Mouse (Mus musculus) limb, embryonic 12.5 days (tissue): ENCODE measurements around the gene Pphln1. TPM values are rescaled to one million over a fixed set of nuclear protein-coding genes. Genes with fewer than 3 reads are reported as not detected.

Experiments used
- ATAC-seq: fragments of 200-750 bp; cut with Nextera tagmentation; 2 replicates; pipeline ENCODE4 v1.8.0; 2017; ENCODE audit warnings: low read depth, moderate TSS enrichment; ENCODE audit not compliant: insufficient number of reproducible peaks, insufficient read depth, low FRiP score, low TSS enrichment
- H3K27ac ChIP-seq: fragments of 300-500 bp; sonication (generic); 2 replicates; pipeline ENCODE4 v1.5.1; 2016; ENCODE audit warnings: mild to moderate bottlenecking, moderate library complexity
- H3K27me3 ChIP-seq: fragments of 300-500 bp; sonication (generic); 2 replicates; pipeline ENCODE4 v1.6.1; 2016; ENCODE audit warnings: mild to moderate bottlenecking, moderate library complexity
- H3K36me3 ChIP-seq: fragments of 300-500 bp; sonication (generic); 2 replicates; pipeline ENCODE4 v1.6.1; 2016; ENCODE audit warnings: mild to moderate bottlenecking, moderate library complexity
- H3K4me1 ChIP-seq: fragments of 300-500 bp; sonication (generic); replicated peaks from 2 replicates; pipeline ENCODE4 v1.6.1; 2016
- H3K4me2 ChIP-seq: fragments of 300-500 bp; sonication (generic); 2 replicates; pipeline ENCODE4 v1.6.1; 2016; ENCODE audit warnings: mild to moderate bottlenecking, moderate library complexity
- H3K4me3 ChIP-seq: fragments of 300-500 bp; sonication (generic); replicated peaks from 2 replicates; pipeline ENCODE4 v1.5.1; 2016; ENCODE audit warnings: mild to moderate bottlenecking
- H3K9ac ChIP-seq: fragments of 300-500 bp; sonication (generic); replicated peaks from 2 replicates; pipeline ENCODE4 v1.6.1; 2016; ENCODE audit warnings: mild to moderate bottlenecking, moderate library complexity
- H3K9me3 ChIP-seq: fragments of 300-500 bp; sonication (generic); 2 replicates; pipeline ENCODE4 v1.6.1; 2016; ENCODE audit warnings: mild to moderate bottlenecking, moderate library complexity
- WGBS: fragments of 180-500 bp; shearing (Covaris S2); methylation state at CpG from one replicate; pipeline ENCODE4 v1.1.7; 2016; 5-methylcytosine and 5-hydroxymethylcytosine counted together
- polyA plus RNA-seq: library from polyadenylated mRNA; unstranded; fragments of >200 nt; fragmentation: Nextera tagmentation; extraction: Ambion mirVana; gene quantifications from 2 replicates; pipeline ENCODE4 v1.2.1, GENCODE M21; 2016

The Pphln1 gene
- polyA plus RNA-seq, 1 experiment from 2014 or later: 84.7 TPM

DNA sequence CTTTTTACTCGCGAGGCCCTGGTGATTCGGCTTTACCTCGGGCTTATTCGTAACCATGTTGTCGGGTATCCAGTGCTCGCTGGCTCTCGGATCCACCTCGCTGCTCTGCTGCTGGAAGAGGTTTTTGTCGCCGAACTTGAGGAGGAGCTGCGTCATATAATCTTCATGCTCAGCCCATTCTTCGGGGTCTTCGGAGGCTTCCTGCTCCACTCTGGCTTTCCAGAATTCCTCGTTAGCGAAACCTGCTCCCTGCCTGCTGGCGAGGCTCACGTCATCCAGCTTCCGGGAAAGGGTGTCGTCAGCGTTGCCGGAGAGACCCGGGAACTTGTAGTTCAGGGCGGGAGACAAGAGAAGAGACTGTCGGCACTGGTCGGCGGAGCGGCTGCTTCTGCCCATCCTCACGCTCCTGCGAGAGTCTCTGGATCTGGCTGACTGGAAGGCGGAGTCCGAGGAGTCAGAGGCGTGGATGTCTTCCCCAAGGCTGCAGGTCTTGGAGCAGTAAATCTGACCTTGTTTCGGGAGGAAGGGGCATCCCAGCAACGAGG is 105.1 kb downstream of the Pphln1 start:
- no peak for ATAC-seq
- H3K4me1 ChIP-seq: no peaks in the 10 kb centered on the region
- H3K27ac ChIP-seq: no peak overlapping the region
- no peak overlapping the region for H3K4me2 ChIP-seq
- no peaks in the 10 kb centered on the region for H3K27me3 ChIP-seq
- H3K9ac ChIP-seq: no peak overlapping the region
- no peak overlapping the region for H3K4me3 ChIP-seq
- WGBS: 92% methylated on average over 35 of the region's 35 CpGs
- H3K9me3 ChIP-seq: no peaks in the 10 kb centered on the region
- H3K36me3 ChIP-seq: peaks cover 95% of the 10 kb centered on the region

DNA sequence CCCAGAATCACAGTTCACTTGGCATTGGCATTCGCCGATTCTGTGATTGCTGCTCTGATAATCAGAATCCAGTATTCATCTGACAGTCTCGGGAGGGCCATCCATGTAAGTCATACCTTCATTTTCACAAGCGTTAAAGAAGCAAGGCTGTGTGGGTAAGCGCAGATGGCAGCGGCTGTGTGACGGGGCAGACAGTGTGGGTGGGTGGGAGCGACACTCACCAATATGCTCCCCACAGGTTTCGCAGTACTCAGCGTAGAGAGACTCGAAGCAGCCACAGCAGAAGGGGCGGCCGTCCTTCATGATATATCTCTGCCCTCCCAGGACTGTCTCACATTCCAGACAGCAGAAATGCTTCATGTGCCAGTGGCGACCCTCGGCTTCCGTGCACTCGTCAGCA is 106.7 kb downstream of the Pphln1 start:
- H3K4me3 ChIP-seq: no peak overlapping the region
- no peaks in the 10 kb centered on the region for H3K4me1 ChIP-seq
- H3K9ac ChIP-seq: no peak overlapping the region
- H3K27me3 ChIP-seq: no peaks in the 10 kb centered on the region
- H3K4me2 ChIP-seq: no peak overlapping the region
- ATAC-seq: no peak
- H3K36me3 ChIP-seq: peaks cover 91% of the 10 kb centered on the region
- 95% methylated on average over 17 of the region's 17 CpGs for WGBS
- no peak overlapping the region for H3K27ac ChIP-seq
- H3K9me3 ChIP-seq: no peaks in the 10 kb centered on the region

DNA sequence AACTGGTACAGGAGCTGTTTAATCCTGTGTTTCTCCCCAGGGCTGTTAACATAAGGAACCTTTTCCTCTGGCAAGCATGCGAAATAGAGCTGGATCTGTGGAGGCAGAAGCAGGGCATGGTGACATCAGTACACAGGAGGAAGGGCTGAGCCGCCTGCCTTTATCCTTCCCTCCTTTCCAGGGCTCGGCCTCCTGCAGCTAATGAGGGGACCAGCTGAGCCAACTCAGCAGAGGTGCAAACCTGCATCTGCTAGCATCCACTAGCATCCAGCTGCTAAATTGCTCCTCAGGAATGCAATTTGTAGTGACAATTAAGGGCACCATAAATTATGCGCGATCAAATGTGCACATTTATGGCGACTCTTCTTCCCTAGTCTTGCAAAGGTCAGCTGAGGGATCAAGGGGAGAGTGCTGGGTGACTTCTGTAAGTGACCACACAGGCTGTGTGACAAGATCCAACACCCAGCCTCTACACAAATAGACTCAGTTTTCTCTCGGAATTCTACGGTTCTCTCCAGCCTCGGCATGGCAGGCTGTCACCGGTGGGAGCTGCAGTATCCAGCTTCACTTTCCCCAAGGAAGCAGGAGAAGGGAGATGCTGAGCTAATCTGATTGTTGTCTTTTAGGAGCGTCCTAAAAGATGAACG is 112.7 kb downstream of the Pphln1 start:
- Histone ChIP-seq H3K4me1 (peaks cover 56% of the 10 kb centered on the region), H3K9me3 (no peaks in the 10 kb centered on the region), H3K4me3 (no peak overlapping the region), H3K36me3 (peaks cover 46% of the 10 kb centered on the region), H3K4me2 (no peak overlapping the region), H3K9ac (no peak overlapping the region), H3K27me3 (no peaks in the 10 kb centered on the region; the same call in 1 of the 2 replicates), H3K27ac (peak overlapping the region; percentile 53)
- 9% methylated on average over 12 of the region's 12 CpGs for WGBS
- ATAC-seq: peak; percentile 54; the same call in 1 of the 2 replicates

DNA sequence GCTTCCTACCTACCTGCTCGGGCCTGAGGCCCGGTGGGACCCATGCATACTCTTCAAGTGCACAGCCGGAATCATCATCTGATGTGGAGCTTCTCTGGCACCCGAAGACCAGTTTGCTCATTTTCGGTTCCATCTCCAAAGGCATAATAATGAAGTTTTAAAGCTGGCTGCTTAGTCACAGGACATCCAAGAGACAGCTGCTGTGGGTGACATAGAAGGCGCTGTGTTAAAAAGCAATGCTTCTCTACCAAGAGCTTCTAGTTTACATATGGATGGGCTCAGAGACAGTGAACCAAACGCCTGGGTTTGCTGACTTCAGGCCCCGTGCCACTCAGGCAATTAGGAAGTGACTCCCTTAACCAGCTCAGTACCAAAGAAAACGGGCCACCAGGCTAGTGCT is 114.3 kb downstream of the Pphln1 start:
- ATAC-seq: no peak
- 30% methylated on average over 9 of the region's 9 CpGs for WGBS
- peaks cover 59% of the 10 kb centered on the region for H3K4me1 ChIP-seq

DNA sequence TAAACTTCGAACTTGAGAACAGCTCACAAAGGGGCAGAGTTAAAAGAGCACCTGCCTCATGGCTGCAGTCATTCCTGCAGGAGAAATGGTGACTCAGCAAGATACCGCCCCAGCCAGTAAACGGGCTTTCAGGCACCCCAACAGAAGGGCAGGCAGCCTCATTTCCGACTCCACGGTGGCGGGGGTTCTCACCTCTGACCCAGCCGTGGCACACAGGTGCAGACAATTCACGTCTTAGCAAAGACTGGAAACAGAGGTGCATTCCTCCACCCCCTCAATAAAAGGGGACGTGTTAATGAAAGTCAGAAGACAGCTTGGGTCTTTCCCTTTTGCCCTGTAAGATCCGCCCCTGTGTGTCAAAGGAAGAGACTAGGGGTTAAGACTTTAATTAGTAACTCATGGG is 115.8 kb downstream of the Pphln1 start:
- peak overlapping the region; percentile 42 for H3K4me2 ChIP-seq
- H3K27me3 ChIP-seq: no peaks in the 10 kb centered on the region; the same call in 1 of the 2 replicates
- no peak overlapping the region for H3K9ac ChIP-seq
- peaks cover 74% of the 10 kb centered on the region for H3K4me1 ChIP-seq
- WGBS: under 1% methylated on average over 10 of the region's 10 CpGs
- ATAC-seq: no peak
- no peak overlapping the region for H3K27ac ChIP-seq
- H3K4me3 ChIP-seq: no peak overlapping the region
- H3K9me3 ChIP-seq: no peaks in the 10 kb centered on the region
- peaks cover 19% of the 10 kb centered on the region for H3K36me3 ChIP-seq

More for the DNA sequence above, 114.3 kb downstream of the Pphln1 start:
- Histone ChIP-seq H3K36me3 (peaks cover 34% of the 10 kb centered on the region), H3K27ac (no peak overlapping the region), H3K9me3 (no peaks in the 10 kb centered on the region), H3K27me3 (no peaks in the 10 kb centered on the region; the same call in 1 of the 2 replicates), H3K9ac (no peak overlapping the region), H3K4me3 (no peak overlapping the region), H3K4me2 (no peak overlapping the region)

DNA sequence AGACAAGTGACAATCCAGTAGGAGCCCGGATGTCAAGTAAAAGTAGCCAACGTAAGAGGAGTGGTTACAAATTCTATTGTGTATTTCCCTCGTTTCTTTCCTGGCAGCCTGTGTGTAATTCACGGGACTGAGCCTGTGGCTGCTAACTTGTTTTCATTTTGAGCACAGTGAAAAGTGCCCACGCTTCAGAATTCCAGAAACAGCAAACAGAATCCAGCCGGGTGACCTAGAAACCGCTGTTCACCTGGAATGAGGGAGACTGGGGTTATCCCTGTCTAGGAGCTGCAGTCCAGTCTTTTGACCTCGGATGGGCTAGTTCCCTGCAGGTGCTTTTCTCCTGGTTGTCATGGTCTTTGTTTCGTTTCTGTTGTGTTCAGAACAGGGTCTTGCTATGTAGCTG is 117.2 kb downstream of the Pphln1 start:
- Histone ChIP-seq H3K4me1 (peaks cover 85% of the 10 kb centered on the region), H3K9ac (no peak overlapping the region), H3K9me3 (no peaks in the 10 kb centered on the region), H3K4me3 (no peak overlapping the region), H3K27me3 (no peaks in the 10 kb centered on the region; the same call in 1 of the 2 replicates), H3K36me3 (peaks cover 12% of the 10 kb centered on the region; the same call in 1 of the 2 replicates), H3K4me2 (no peak overlapping the region), H3K27ac (no peak overlapping the region)
- WGBS: 62% methylated on average over 9 of the region's 9 CpGs
- no peak for ATAC-seq

DNA sequence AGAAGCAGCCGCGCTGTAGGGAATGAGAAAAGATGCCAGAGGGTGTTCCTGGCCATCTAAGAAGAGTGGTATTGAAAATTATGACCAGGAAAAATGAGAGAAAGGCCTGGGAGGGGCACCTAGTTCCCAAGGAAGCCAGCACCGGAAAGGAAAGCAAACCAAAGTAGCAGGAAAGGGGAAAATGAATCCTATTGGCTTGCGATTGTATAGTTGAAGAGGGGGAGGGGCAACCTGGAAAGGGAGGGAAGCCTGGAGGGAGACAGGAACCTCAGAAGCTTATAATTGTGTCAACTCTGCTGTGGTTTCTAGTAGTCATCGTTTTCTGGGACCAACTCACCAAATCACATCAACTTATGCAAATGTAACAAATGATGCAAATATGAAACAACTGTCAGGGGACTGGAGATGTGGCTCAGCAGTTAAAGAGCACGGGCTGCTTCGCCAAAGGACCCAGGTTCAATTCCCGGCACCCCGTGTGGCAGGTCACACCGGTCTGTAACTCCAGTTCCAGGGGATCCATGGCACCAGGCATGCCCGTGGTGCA is 118.9 kb downstream of the Pphln1 start:
- H3K9me3 ChIP-seq: no peaks in the 10 kb centered on the region
- peaks cover 83% of the 10 kb centered on the region for H3K4me1 ChIP-seq
- peak overlapping the region; percentile 94 for H3K4me2 ChIP-seq
- ATAC-seq: no peak
- no peak overlapping the region for H3K9ac ChIP-seq
- H3K36me3 ChIP-seq: no peaks in the 10 kb centered on the region
- WGBS: 79% methylated on average over 11 of the region's 11 CpGs
- H3K4me3 ChIP-seq: peak overlapping the region; percentile 83; the same call in 1 of the 2 replicates
- 0 out of 2 replicates have a peak overlapping the region, but pooled peaks have one; percentile 91 for H3K27ac ChIP-seq
- no peaks in the 10 kb centered on the region; the same call in none of the 2 replicates for H3K27me3 ChIP-seq

DNA sequence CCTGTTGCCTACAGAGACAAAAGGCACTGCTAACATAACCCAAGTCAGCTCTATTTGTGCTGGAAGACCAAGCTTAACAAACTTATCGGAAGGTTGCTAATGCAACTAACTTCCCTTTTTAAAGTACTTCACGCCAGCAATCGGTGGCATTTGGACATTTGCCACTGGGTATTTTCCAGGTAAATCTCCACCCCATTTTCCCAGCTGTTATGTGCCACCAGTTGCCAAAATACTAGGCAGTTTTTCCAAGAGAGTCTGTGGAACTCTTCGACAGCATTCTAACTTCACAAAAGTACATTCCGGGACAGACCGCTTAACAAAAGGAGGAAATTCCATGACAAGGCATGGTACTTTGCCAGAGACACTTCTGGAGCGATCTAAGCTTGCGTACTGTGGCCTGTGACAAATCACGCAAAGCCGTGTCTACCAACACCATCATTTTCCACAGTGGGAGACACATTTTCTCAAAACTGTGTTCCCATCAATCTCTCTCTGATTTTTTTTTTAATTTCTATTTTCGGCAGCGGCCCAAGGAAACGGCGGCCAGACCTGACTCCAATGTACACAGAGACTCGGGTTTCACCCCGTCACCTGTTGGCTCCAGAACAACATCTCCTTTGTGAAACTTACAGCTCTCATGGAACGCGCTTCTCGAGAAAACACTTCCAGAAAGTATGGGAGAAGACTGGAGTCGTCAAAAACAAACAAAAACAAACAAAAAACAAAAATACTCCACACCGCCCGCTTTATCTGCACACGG is 120.2 kb downstream of the Pphln1 start:
- Histone ChIP-seq H3K9me3 (no peaks in the 10 kb centered on the region), H3K36me3 (no peaks in the 10 kb centered on the region), H3K4me1 (peaks cover 78% of the 10 kb centered on the region), H3K27me3 (no peaks in the 10 kb centered on the region; the same call in 1 of the 2 replicates), H3K4me2 (peak overlapping the region; percentile 94), H3K27ac (peak overlapping the region; percentile 91), H3K9ac (peak overlapping the region; percentile 85), H3K4me3 (peak overlapping the region; percentile 83)
- ATAC-seq: no peak
- 8% methylated on average over 23 of the region's 23 CpGs for WGBS

DNA sequence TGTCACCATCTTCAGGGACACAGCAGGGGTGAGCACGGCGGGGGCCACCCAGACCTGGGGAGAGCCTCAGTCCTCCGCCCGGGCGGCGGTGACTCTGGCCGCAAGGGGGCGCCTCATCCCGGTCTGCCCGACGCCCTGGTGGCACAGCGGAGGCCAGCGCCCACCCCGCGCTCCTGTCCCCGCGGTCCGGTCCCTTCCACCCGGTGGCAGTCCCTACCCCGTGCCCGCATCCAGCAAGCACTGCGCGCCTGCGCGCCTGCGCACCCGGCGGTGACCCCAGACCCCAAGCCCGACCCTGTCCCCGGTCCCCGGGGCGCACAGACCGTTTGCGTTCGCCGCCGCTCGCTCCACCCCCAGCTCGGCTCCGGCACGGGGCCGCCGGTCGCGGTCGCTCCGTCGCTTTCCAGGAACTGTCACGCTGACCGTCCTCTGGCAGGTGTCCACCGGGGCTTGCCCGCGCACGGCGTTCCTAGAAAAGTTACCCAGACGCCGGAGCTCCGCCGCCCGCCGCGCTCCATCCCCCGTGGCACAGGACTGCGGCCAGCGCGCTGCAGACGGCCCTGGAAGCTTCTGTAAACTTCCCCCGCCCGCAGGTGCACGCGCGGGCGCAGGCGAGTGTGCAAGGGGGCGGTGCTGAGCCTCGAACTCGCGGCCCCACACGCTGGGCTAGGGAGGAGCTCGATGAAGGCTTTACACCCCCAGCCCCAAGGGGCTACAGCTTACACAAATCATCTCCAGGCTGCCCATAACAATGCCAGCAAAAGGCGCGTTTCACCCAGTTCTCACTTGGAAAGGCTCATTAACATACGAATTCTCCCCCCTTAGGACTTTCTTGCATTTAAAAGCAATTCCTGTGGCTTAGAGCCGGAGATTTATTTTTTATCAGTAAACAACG is 121.0 kb downstream of the Pphln1 start:
- peak overlapping the region; percentile 83 for H3K4me3 ChIP-seq
- H3K4me1 ChIP-seq: peaks cover 70% of the 10 kb centered on the region
- WGBS: under 1% methylated on average over 85 of the region's 85 CpGs
- no peaks in the 10 kb centered on the region for H3K36me3 ChIP-seq
- peak overlapping the region; percentile 91 for H3K27ac ChIP-seq
- H3K4me2 ChIP-seq: peak overlapping the region; percentile 94
- H3K9ac ChIP-seq: peak overlapping the region; percentile 85
- no peaks in the 10 kb centered on the region for H3K9me3 ChIP-seq
- peak; percentile 84 for ATAC-seq
- peaks cover 3% of the 10 kb centered on the region for H3K27me3 ChIP-seq
